Mouse (Mus musculus): ENCODE results near the gene Htra2. TPM values are rescaled to one million over a fixed set of nuclear protein-coding genes. Genes with fewer than 3 reads are reported as not detected.

Gene Htra2
- polyA plus RNA-seq, 1 experiment from 2014 or later = 35.7 TPM

- Histone ChIP-seq H3K4me2 (replicated peaks; ENCODE audit: low read depth) (peak within 1 kb of the TSS; percentile 14; the same call in 1 of the 2 replicates), H3K4me3 (ENCODE audit: low read depth, low read length) (0 out of 2 replicates have a peak within 1 kb of the TSS, but pooled peaks have one; percentile 2), H3K9me3 (ENCODE audit: control insufficient read depth, low read length) (no peaks in the 10 kb centered on the region), H3K27me3 (ENCODE audit: control insufficient read depth, insufficient read depth, low read length) (peaks cover 26% of the 10 kb centered on the region; the same call in 1 of the 2 replicates), H3K36me3 (ENCODE audit: control insufficient read depth, insufficient read depth, low read length) (no peaks in the 10 kb centered on the region), H3K9ac (ENCODE audit: low read length) (no peak within 1 kb of the TSS), H3K27ac (replicated peaks) (no peak within 1 kb of the TSS), H3K4me1 (replicated peaks; ENCODE audit: control insufficient read depth, insufficient read depth) (no peaks in the 10 kb centered on the region)
- 0 out of 2 replicates have a peak, but pooled peaks have one; percentile 6 for ATAC-seq (ENCODE audit: low FRiP score, low TSS enrichment)
- DNase-seq (ENCODE audit: low spot score) = no peak
- TF ChIP-seq CTCF (IDR thresholded peaks at IDR 0.05; ENCODE audit: low read depth) = no peak
- TF ChIP-seq EP300 (optimal IDR thresholded peaks at IDR 0.05) = no peak
- 8% methylated on average over 39 of the region's 42 CpGs for WGBS
These were observed 31.3 kb upstream of the Htra2 start, which contains the start of gene Lbx2 for GRCm38 (mm10) chr6:83086121-83087035. Lbx2 (plus strand) TSS chr6:83086367.

- no peak for TF ChIP-seq EP300 (optimal IDR thresholded peaks at IDR 0.05)
- TF ChIP-seq CTCF (IDR thresholded peaks at IDR 0.05; ENCODE audit: low read depth) = no peak
- no peaks in the 10 kb centered on the region for H3K9me3 ChIP-seq (ENCODE audit: control insufficient read depth, low read length)
- H3K9ac ChIP-seq (ENCODE audit: low read length) = no peak overlapping the region
- H3K36me3 ChIP-seq (ENCODE audit: control insufficient read depth, insufficient read depth, low read length) = 0 out of 2 replicates have a peak, but pooled peaks cover 3% of the 10 kb centered on the region
- H3K27ac ChIP-seq (replicated peaks) = no peak overlapping the region
- H3K4me2 ChIP-seq (replicated peaks; ENCODE audit: low read depth) = no peak overlapping the region
- no peak for DNase-seq (ENCODE audit: low spot score)
- ATAC-seq (ENCODE audit: low FRiP score, low TSS enrichment) = no peak
- no peaks in the 10 kb centered on the region for H3K4me1 ChIP-seq (replicated peaks; ENCODE audit: control insufficient read depth, insufficient read depth)
- no peak overlapping the region for H3K4me3 ChIP-seq (ENCODE audit: low read depth, low read length)
- 14% methylated on average over 6 of the region's 6 CpGs for WGBS
- peaks cover 26% of the 10 kb centered on the region; the same call in 1 of the 2 replicates for H3K27me3 ChIP-seq (ENCODE audit: control insufficient read depth, insufficient read depth, low read length)
These were observed 29.4 kb upstream of the Htra2 start for GRCm38 (mm10) chr6:83084477-83084876.

- H3K4me2 ChIP-seq (replicated peaks; ENCODE audit: low read depth) = no peak overlapping the region
- WGBS = 28% methylated on average over 5 of the region's 5 CpGs
- no peak for TF ChIP-seq EP300 (optimal IDR thresholded peaks at IDR 0.05)
- TF ChIP-seq CTCF (IDR thresholded peaks at IDR 0.05; ENCODE audit: low read depth) = no peak
These were observed 28.4 kb upstream of the Htra2 start for GRCm38 (mm10) chr6:83083497-83083896.

GRCm38 (mm10) chr6:83080210-83080609, 25.1 kb upstream of the Htra2 start:
- H3K27me3 ChIP-seq (ENCODE audit: control insufficient read depth, insufficient read depth, low read length) = peaks cover 6% of the 10 kb centered on the region; the same call in 1 of the 2 replicates
- H3K4me2 ChIP-seq (replicated peaks; ENCODE audit: low read depth) = no peak overlapping the region
- H3K9me3 ChIP-seq (ENCODE audit: control insufficient read depth, low read length) = no peaks in the 10 kb centered on the region
- no peaks in the 10 kb centered on the region for H3K4me1 ChIP-seq (replicated peaks; ENCODE audit: control insufficient read depth, insufficient read depth)
- no peak overlapping the region for H3K9ac ChIP-seq (ENCODE audit: low read length)
- 0 out of 2 replicates have a peak, but pooled peaks cover 3% of the 10 kb centered on the region for H3K36me3 ChIP-seq (ENCODE audit: control insufficient read depth, insufficient read depth, low read length)
- ATAC-seq (ENCODE audit: low FRiP score, low TSS enrichment) = no peak
- no peak for TF ChIP-seq EP300 (optimal IDR thresholded peaks at IDR 0.05)
- TF ChIP-seq CTCF (IDR thresholded peaks at IDR 0.05; ENCODE audit: low read depth) = no peak
- H3K27ac ChIP-seq (replicated peaks) = no peak overlapping the region
- no peak for DNase-seq (ENCODE audit: low spot score)
- 71% methylated on average over 5 of the region's 5 CpGs for WGBS
- no peak overlapping the region for H3K4me3 ChIP-seq (ENCODE audit: low read depth, low read length)

More at GRCm38 (mm10) chr6:83083497-83083896, 28.4 kb upstream of the Htra2 start:
- DNase-seq (ENCODE audit: low spot score) (no peak), ATAC-seq (ENCODE audit: low FRiP score, low TSS enrichment) (no peak)
- Histone ChIP-seq H3K27me3 (ENCODE audit: control insufficient read depth, insufficient read depth, low read length) (peaks cover 24% of the 10 kb centered on the region; the same call in 1 of the 2 replicates), H3K9me3 (ENCODE audit: control insufficient read depth, low read length) (no peaks in the 10 kb centered on the region), H3K9ac (ENCODE audit: low read length) (no peak overlapping the region), H3K27ac (replicated peaks) (no peak overlapping the region), H3K4me3 (ENCODE audit: low read depth, low read length) (no peak overlapping the region), H3K36me3 (ENCODE audit: control insufficient read depth, insufficient read depth, low read length) (0 out of 2 replicates have a peak, but pooled peaks cover 3% of the 10 kb centered on the region), H3K4me1 (replicated peaks; ENCODE audit: control insufficient read depth, insufficient read depth) (no peaks in the 10 kb centered on the region)

GRCm38 (mm10) chr6:83078324-83078858, 23.3 kb upstream of the Htra2 start:
- peak overlapping the region; percentile 79 for H3K9ac ChIP-seq (ENCODE audit: low read length)
- under 1% methylated on average over 46 of the region's 46 CpGs for WGBS
- H3K9me3 ChIP-seq (ENCODE audit: control insufficient read depth, low read length) = no peaks in the 10 kb centered on the region
- H3K27me3 ChIP-seq (ENCODE audit: control insufficient read depth, insufficient read depth, low read length) = peaks cover 6% of the 10 kb centered on the region; the same call in 1 of the 2 replicates
- 0 out of 2 replicates have a peak, but pooled peaks cover 3% of the 10 kb centered on the region for H3K36me3 ChIP-seq (ENCODE audit: control insufficient read depth, insufficient read depth, low read length)
- ATAC-seq (ENCODE audit: low FRiP score, low TSS enrichment) = peak; percentile 91
- peak overlapping the region; percentile 77 for H3K4me3 ChIP-seq (ENCODE audit: low read depth, low read length)
- peak; percentile 98 for DNase-seq (ENCODE audit: low spot score)
- no peaks in the 10 kb centered on the region for H3K4me1 ChIP-seq (replicated peaks; ENCODE audit: control insufficient read depth, insufficient read depth)
- H3K4me2 ChIP-seq (replicated peaks; ENCODE audit: low read depth) = peak overlapping the region; percentile 98
- TF ChIP-seq CTCF (IDR thresholded peaks at IDR 0.05; ENCODE audit: low read depth) (peak; percentile 78), EP300 (optimal IDR thresholded peaks at IDR 0.05) (no peak)
- H3K27ac ChIP-seq (replicated peaks) = peak overlapping the region; percentile 83; the same call in 1 of the 2 replicates
